Mouse (Mus musculus): ENCODE data around the gene Prkar1b. TPM values are rescaled to one million over a fixed set of nuclear protein-coding genes. Genes with fewer than 3 reads are reported as not detected.

Prkar1b gene
- 573 and 705 TPM in 2 replicates for polyA plus RNA-seq (2021; fragmentation: Nextera tagmentation)
- long read RNA-seq, experiment 1, transcript Prkar1b-201 (11 exons, 2,637 nt) = major isoform, 2,936 of 4,036 reads
- long read RNA-seq, experiment 1, partial matches to known transcripts = 325 of 4,036 reads
- long read RNA-seq, experiment 1, other reads (novel, unspliced or antisense) = 775 of 4,036 reads
- long read RNA-seq, experiment 2, transcript Prkar1b-201 (11 exons, 2,637 nt) = major isoform, 310 of 647 reads
- long read RNA-seq, experiment 2, partial matches to known transcripts = 67 of 647 reads
- long read RNA-seq, experiment 2, other reads (novel, unspliced or antisense) = 270 of 647 reads

GRCm38 (mm10) chr5:139149681-139150602, at the start of gene Prkar1b, which contains the start of gene Dnaaf5:
Prkar1b (minus strand) TSS chr5:139150001.
Dnaaf5 (plus strand) TSS chr5:139150223.

DNA sequence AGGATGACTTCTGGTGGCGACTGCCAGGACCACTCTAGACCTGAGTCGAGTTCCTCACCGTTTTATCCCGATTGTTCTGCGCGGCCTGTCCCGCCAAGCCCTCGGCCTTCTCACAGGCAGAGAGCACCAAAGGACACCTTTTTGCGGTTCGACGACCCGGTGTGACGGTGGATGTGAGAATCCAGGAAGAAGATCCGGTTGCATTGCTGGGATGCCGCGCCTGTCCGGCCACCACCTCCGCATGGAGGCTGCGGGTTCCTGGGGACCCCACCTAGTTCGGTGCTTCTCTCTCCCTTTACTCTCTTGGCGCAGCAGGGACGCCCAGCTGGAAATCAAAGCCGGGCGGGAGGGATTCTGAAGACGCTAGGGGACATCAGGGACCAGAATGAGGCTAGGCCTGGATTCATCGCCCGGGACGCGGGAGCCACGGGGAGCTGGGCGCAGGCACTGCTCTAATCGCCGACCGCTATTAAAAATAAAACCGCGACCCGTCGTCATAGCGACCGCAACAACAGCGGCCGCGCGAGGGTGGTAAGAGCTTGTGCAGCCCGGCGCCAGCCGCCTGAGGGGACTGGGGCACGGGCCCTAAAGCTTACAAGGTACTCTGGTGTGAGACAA, 152.5 kb downstream of the Prkar1b start, which contains the start of gene Pdgfa:
Pdgfa (minus strand) TSS at position 200 of the 618 bp plus-strand sequence.

Other genes starting within 250 kb of the Prkar1b start
- gene Pdgfa, start 152.6 kb downstream of the Prkar1b start, polyA plus RNA-seq (2021; fragmentation: Nextera tagmentation) = 40.2 and 51.9 TPM in 2 replicates
- gene Dnaaf5, start 222 bp upstream of the Prkar1b start, polyA plus RNA-seq (2021; fragmentation: Nextera tagmentation) = 1.0 and 3.0 TPM in 2 replicates
- gene Sun1, start 50.6 kb upstream of the Prkar1b start, polyA plus RNA-seq (2021; fragmentation: Nextera tagmentation) = 41.0 and 60.5 TPM in 2 replicates
- 52.9 and 96.7 TPM in 2 replicates for gene Get4, start 102.3 kb upstream of the Prkar1b start, polyA plus RNA-seq (2021; fragmentation: Nextera tagmentation)
- 55.0 and 60.0 TPM in 2 replicates for gene Adap1, start 175.6 kb upstream of the Prkar1b start, polyA plus RNA-seq (2021; fragmentation: Nextera tagmentation)
- gene Cox19, start 201.4 kb upstream of the Prkar1b start, polyA plus RNA-seq (2021; fragmentation: Nextera tagmentation) = 57.7 and 65.3 TPM in 2 replicates
- not detected in 2 replicates for gene Cyp2w1, start 202.6 kb upstream of the Prkar1b start, polyA plus RNA-seq (2021; fragmentation: Nextera tagmentation)
- 7.7 and 12.2 TPM in 2 replicates for gene Gpr146, start 227.7 kb upstream of the Prkar1b start, polyA plus RNA-seq (2021; fragmentation: Nextera tagmentation)

Data from left cerebral cortex, adult 6 months (tissue).